Mouse (Mus musculus): Measurements from ENCODE around the gene Ehbp1. TPM values are rescaled to one million over a fixed set of nuclear protein-coding genes. Genes with fewer than 3 reads are reported as not detected.

Gene Ehbp1
- polyA plus RNA-seq, 1 experiment from 2014 or later: 6.3 TPM

GRCm38 (mm10) chr11:22230906-22231305, 111.2 kb downstream of the Ehbp1 start:
- Histone ChIP-seq H3K9ac (ENCODE audit: low read depth, low read length) (no peak overlapping the region), H3K36me3 (ENCODE audit: control insufficient read depth, insufficient read depth, low read length) (no peaks in the 10 kb centered on the region), H3K9me3 (ENCODE audit: control insufficient read depth, low read length) (no peaks in the 10 kb centered on the region), H3K27me3 (replicated peaks; ENCODE audit: control insufficient read depth, insufficient read depth, low read length) (no peaks in the 10 kb centered on the region), H3K4me3 (ENCODE audit: low read depth, low read length) (no peak overlapping the region), H3K27ac (ENCODE audit: low read depth, low read length) (no peak overlapping the region), H3K4me2 (no peak overlapping the region), H3K4me1 (replicated peaks; ENCODE audit: control insufficient read depth, insufficient read depth, low read length) (no peaks in the 10 kb centered on the region)
- ATAC-seq (replicated peaks; ENCODE audit: low FRiP score) (no peak), DNase-seq (ENCODE audit: low spot score) (no peak)
- WGBS: 93% methylated on average over 6 of the region's 6 CpGs

GRCm38 (mm10) chr11:22225619-22226018, 116.5 kb downstream of the Ehbp1 start:
- no peak for ATAC-seq (replicated peaks; ENCODE audit: low FRiP score)
- no peaks in the 10 kb centered on the region for H3K36me3 ChIP-seq (ENCODE audit: control insufficient read depth, insufficient read depth, low read length)
- H3K27me3 ChIP-seq (replicated peaks; ENCODE audit: control insufficient read depth, insufficient read depth, low read length): no peaks in the 10 kb centered on the region
- no peaks in the 10 kb centered on the region for H3K4me1 ChIP-seq (replicated peaks; ENCODE audit: control insufficient read depth, insufficient read depth, low read length)
- H3K9ac ChIP-seq (ENCODE audit: low read depth, low read length): no peak overlapping the region
- H3K4me3 ChIP-seq (ENCODE audit: low read depth, low read length): no peak overlapping the region
- H3K4me2 ChIP-seq: no peak overlapping the region
- 50% methylated on average over 2 of the region's 2 CpGs for WGBS
- no peaks in the 10 kb centered on the region for H3K9me3 ChIP-seq (ENCODE audit: control insufficient read depth, low read length)
- H3K27ac ChIP-seq (ENCODE audit: low read depth, low read length): no peak overlapping the region
- no peak for DNase-seq (ENCODE audit: low spot score)

- DNase-seq (ENCODE audit: low spot score) (no peak), ATAC-seq (replicated peaks; ENCODE audit: low FRiP score) (no peak)
- H3K9me3 ChIP-seq (ENCODE audit: control insufficient read depth, low read length): no peaks in the 10 kb centered on the region
- H3K36me3 ChIP-seq (ENCODE audit: control insufficient read depth, insufficient read depth, low read length): no peaks in the 10 kb centered on the region
- no peak overlapping the region for H3K27ac ChIP-seq (ENCODE audit: low read depth, low read length)
- H3K9ac ChIP-seq (ENCODE audit: low read depth, low read length): no peak overlapping the region
- no peaks in the 10 kb centered on the region for H3K4me1 ChIP-seq (replicated peaks; ENCODE audit: control insufficient read depth, insufficient read depth, low read length)
- H3K4me2 ChIP-seq: no peak overlapping the region
- H3K27me3 ChIP-seq (replicated peaks; ENCODE audit: control insufficient read depth, insufficient read depth, low read length): no peaks in the 10 kb centered on the region
- 65% methylated on average over 2 of the region's 2 CpGs for WGBS
- no peak overlapping the region for H3K4me3 ChIP-seq (ENCODE audit: low read depth, low read length)
Measured at GRCm38 (mm10) chr11:22218222-22218621, 123.9 kb downstream of the Ehbp1 start.

- Histone ChIP-seq H3K27me3 (replicated peaks; ENCODE audit: control insufficient read depth, insufficient read depth, low read length) (no peaks in the 10 kb centered on the region), H3K4me2 (no peak overlapping the region), H3K9me3 (ENCODE audit: control insufficient read depth, low read length) (no peaks in the 10 kb centered on the region), H3K27ac (ENCODE audit: low read depth, low read length) (no peak overlapping the region), H3K36me3 (ENCODE audit: control insufficient read depth, insufficient read depth, low read length) (no peaks in the 10 kb centered on the region), H3K4me1 (replicated peaks; ENCODE audit: control insufficient read depth, insufficient read depth, low read length) (no peaks in the 10 kb centered on the region), H3K9ac (ENCODE audit: low read depth, low read length) (no peak overlapping the region), H3K4me3 (ENCODE audit: low read depth, low read length) (no peak overlapping the region)
- ATAC-seq (replicated peaks; ENCODE audit: low FRiP score): no peak
- WGBS: 74% methylated on average over 7 of the region's 7 CpGs
- DNase-seq (ENCODE audit: low spot score): no peak
Measured at GRCm38 (mm10) chr11:22216941-22217340, 125.2 kb downstream of the Ehbp1 start.

- Histone ChIP-seq H3K9ac (ENCODE audit: low read depth, low read length) (no peak overlapping the region), H3K4me1 (replicated peaks; ENCODE audit: control insufficient read depth, insufficient read depth, low read length) (no peaks in the 10 kb centered on the region), H3K27ac (ENCODE audit: low read depth, low read length) (no peak overlapping the region), H3K4me2 (no peak overlapping the region), H3K27me3 (replicated peaks; ENCODE audit: control insufficient read depth, insufficient read depth, low read length) (no peaks in the 10 kb centered on the region), H3K4me3 (ENCODE audit: low read depth, low read length) (no peak overlapping the region), H3K9me3 (ENCODE audit: control insufficient read depth, low read length) (no peaks in the 10 kb centered on the region), H3K36me3 (ENCODE audit: control insufficient read depth, insufficient read depth, low read length) (no peaks in the 10 kb centered on the region)
- 58% methylated on average over 1 of the region's 1 CpGs for WGBS
- ATAC-seq (replicated peaks; ENCODE audit: low FRiP score) (no peak), DNase-seq (ENCODE audit: low spot score) (no peak)
Measured at GRCm38 (mm10) chr11:22206611-22207010, 135.5 kb downstream of the Ehbp1 start.

- ATAC-seq (replicated peaks; ENCODE audit: low FRiP score): no peak
- H3K4me3 ChIP-seq (ENCODE audit: low read depth, low read length): no peak overlapping the region
Measured at GRCm38 (mm10) chr11:22206191-22206590, 135.9 kb downstream of the Ehbp1 start.

GRCm38 (mm10) chr11:22203413-22203812, 138.7 kb downstream of the Ehbp1 start:
- no peaks in the 10 kb centered on the region for H3K27me3 ChIP-seq (replicated peaks; ENCODE audit: control insufficient read depth, insufficient read depth, low read length)
- H3K4me2 ChIP-seq: no peak overlapping the region
- H3K36me3 ChIP-seq (ENCODE audit: control insufficient read depth, insufficient read depth, low read length): no peaks in the 10 kb centered on the region
- H3K9ac ChIP-seq (ENCODE audit: low read depth, low read length): no peak overlapping the region
- no peak for DNase-seq (ENCODE audit: low spot score)
- no peak overlapping the region for H3K4me3 ChIP-seq (ENCODE audit: low read depth, low read length)
- no peaks in the 10 kb centered on the region for H3K9me3 ChIP-seq (ENCODE audit: control insufficient read depth, low read length)
- ATAC-seq (replicated peaks; ENCODE audit: low FRiP score): no peak
- 86% methylated on average over 5 of the region's 5 CpGs for WGBS
- H3K4me1 ChIP-seq (replicated peaks; ENCODE audit: control insufficient read depth, insufficient read depth, low read length): no peaks in the 10 kb centered on the region
- no peak overlapping the region for H3K27ac ChIP-seq (ENCODE audit: low read depth, low read length)

More at GRCm38 (mm10) chr11:22206191-22206590, 135.9 kb downstream of the Ehbp1 start:
- Histone ChIP-seq H3K4me1 (replicated peaks; ENCODE audit: control insufficient read depth, insufficient read depth, low read length) (no peaks in the 10 kb centered on the region), H3K4me2 (no peak overlapping the region), H3K27me3 (replicated peaks; ENCODE audit: control insufficient read depth, insufficient read depth, low read length) (no peaks in the 10 kb centered on the region), H3K9me3 (ENCODE audit: control insufficient read depth, low read length) (no peaks in the 10 kb centered on the region), H3K36me3 (ENCODE audit: control insufficient read depth, insufficient read depth, low read length) (no peaks in the 10 kb centered on the region), H3K9ac (ENCODE audit: low read depth, low read length) (no peak overlapping the region), H3K27ac (ENCODE audit: low read depth, low read length) (no peak overlapping the region)
- no peak for DNase-seq (ENCODE audit: low spot score)
- 77% methylated on average over 2 of the region's 2 CpGs for WGBS

- Histone ChIP-seq H3K9me3 (ENCODE audit: control insufficient read depth, low read length) (no peaks in the 10 kb centered on the region), H3K36me3 (ENCODE audit: control insufficient read depth, insufficient read depth, low read length) (no peaks in the 10 kb centered on the region), H3K27ac (ENCODE audit: low read depth, low read length) (no peak overlapping the region), H3K27me3 (replicated peaks; ENCODE audit: control insufficient read depth, insufficient read depth, low read length) (no peaks in the 10 kb centered on the region), H3K4me1 (replicated peaks; ENCODE audit: control insufficient read depth, insufficient read depth, low read length) (no peaks in the 10 kb centered on the region), H3K4me2 (no peak overlapping the region), H3K9ac (ENCODE audit: low read depth, low read length) (no peak overlapping the region), H3K4me3 (ENCODE audit: low read depth, low read length) (no peak overlapping the region)
- WGBS: 89% methylated on average over 8 of the region's 8 CpGs
- DNase-seq (ENCODE audit: low spot score): no peak
- no peak for ATAC-seq (replicated peaks; ENCODE audit: low FRiP score)
Measured at GRCm38 (mm10) chr11:22201125-22201524, 141.0 kb downstream of the Ehbp1 start.

GRCm38 (mm10) chr11:22199881-22200280, 142.2 kb downstream of the Ehbp1 start:
- no peak overlapping the region for H3K4me2 ChIP-seq
- H3K9ac ChIP-seq (ENCODE audit: low read depth, low read length): no peak overlapping the region
- no peaks in the 10 kb centered on the region for H3K4me1 ChIP-seq (replicated peaks; ENCODE audit: control insufficient read depth, insufficient read depth, low read length)
- no peaks in the 10 kb centered on the region for H3K36me3 ChIP-seq (ENCODE audit: control insufficient read depth, insufficient read depth, low read length)
- no peak for ATAC-seq (replicated peaks; ENCODE audit: low FRiP score)
- WGBS: 73% methylated on average over 3 of the region's 3 CpGs
- H3K9me3 ChIP-seq (ENCODE audit: control insufficient read depth, low read length): no peaks in the 10 kb centered on the region
- no peak for DNase-seq (ENCODE audit: low spot score)
- H3K4me3 ChIP-seq (ENCODE audit: low read depth, low read length): no peak overlapping the region
- H3K27me3 ChIP-seq (replicated peaks; ENCODE audit: control insufficient read depth, insufficient read depth, low read length): no peaks in the 10 kb centered on the region
- H3K27ac ChIP-seq (ENCODE audit: low read depth, low read length): no peak overlapping the region

All from liver, embryonic 11.5 days (tissue).